Mouse (Mus musculus): ENCODE results near the gene Chsy1. TPM values are rescaled to one million over a fixed set of nuclear protein-coding genes. Genes with fewer than 3 reads are reported as not detected.

Gene Chsy1
- polyA plus RNA-seq, 1 experiment from 2014 or later: 15.1 TPM

GRCm38 (mm10) chr7:66107206-66107605 is 2.1 kb upstream of the Chsy1 start:
- no peak for ATAC-seq
- CTCF ChIA-PET: interaction anchor here (1.0 to 1.9 kb wide), 4 partner anchors 23 to 194 kb away, joined by 3 to 10 read pairs (median 4); no protein-coding TSS in a partner anchor
- no peaks in the 10 kb centered on the region for H3K27me3 ChIP-seq
- POLR2A ChIA-PET: interaction anchor here (1.4 kb wide), 1 partner anchor 8 kb away, joined by 4 read pairs; no protein-coding TSS in a partner anchor
- no peak for TF ChIP-seq CTCF (IDR thresholded peaks at IDR 0.05)
- in situ Hi-C loops (cut with MboI; ENCODE audit: low pct_unique_long_range_greater_than_20kb): loop anchor here (5.0 to 10.0 kb wide), 4 partner anchors 145 to 558 kb away; no protein-coding TSS in a partner anchor
- no peak for DNase-seq (ENCODE audit: low read depth, low spot score)

GRCm38 (mm10) chr7:66107930-66108329 is 1.4 kb upstream of the Chsy1 start:
- ChIA-PET CTCF (interaction anchor here (1.3 to 1.7 kb wide), 3 partner anchors 10 to 141 kb away, joined by 3 to 4 read pairs (median 3); no protein-coding TSS in a partner anchor), POLR2A (interaction anchor here (1.4 kb wide), 1 partner anchor 8 kb away, joined by 4 read pairs; no protein-coding TSS in a partner anchor)
- H3K27me3 ChIP-seq: no peaks in the 10 kb centered on the region
- TF ChIP-seq CTCF (IDR thresholded peaks at IDR 0.05): peak; percentile 63
- no peak for DNase-seq (ENCODE audit: low read depth, low spot score)
- in situ Hi-C loops (cut with MboI; ENCODE audit: low pct_unique_long_range_greater_than_20kb): loop anchor here (5.0 to 10.0 kb wide), 4 partner anchors 144 to 557 kb away; no protein-coding TSS in a partner anchor
- no peak for ATAC-seq

- in situ Hi-C loops (cut with MboI; ENCODE audit: low pct_unique_long_range_greater_than_20kb): loop anchor here (5.0 to 10.0 kb wide), 4 partner anchors 142 to 555 kb away; no protein-coding TSS in a partner anchor
- POLR2A ChIA-PET: interaction anchor here (1.1 kb wide), 1 partner anchor 9 kb away, joined by 3 read pairs; no protein-coding TSS in a partner anchor
- H3K27me3 ChIP-seq: no peaks in the 10 kb centered on the region
- no peak for TF ChIP-seq CTCF (IDR thresholded peaks at IDR 0.05)
- ATAC-seq: peak; percentile 41
- CTCF ChIA-PET: no interaction called here
- no peak for DNase-seq (ENCODE audit: low read depth, low spot score)
Measured at GRCm38 (mm10) chr7:66109855-66110635, 730 bp downstream of the Chsy1 start.

- ChIA-PET CTCF (no interaction called here), POLR2A (interaction anchor here (1.1 kb wide), 1 partner anchor 10 kb away, joined by 3 read pairs; no protein-coding TSS in a partner anchor)
- in situ Hi-C loops (cut with MboI; ENCODE audit: low pct_unique_long_range_greater_than_20kb): no loop called here
Measured at GRCm38 (mm10) chr7:66110636-66111112, 1.4 kb downstream of the Chsy1 start.

GRCm38 (mm10) chr7:66111211-66111610 is 1.9 kb downstream of the Chsy1 start:
- in situ Hi-C loops (cut with MboI; ENCODE audit: low pct_unique_long_range_greater_than_20kb): no loop called here
- ChIA-PET POLR2A (interaction anchor here (1.1 kb wide), 1 partner anchor 10 kb away, joined by 3 read pairs; no protein-coding TSS in a partner anchor), CTCF (no interaction called here)
- no peak for TF ChIP-seq CTCF (IDR thresholded peaks at IDR 0.05)
- no peaks in the 10 kb centered on the region for H3K27me3 ChIP-seq
- ATAC-seq (no peak), DNase-seq (ENCODE audit: low read depth, low spot score) (no peak)

More at GRCm38 (mm10) chr7:66110636-66111112, 1.4 kb downstream of the Chsy1 start:
- no peak for TF ChIP-seq CTCF (IDR thresholded peaks at IDR 0.05)
- H3K27me3 ChIP-seq: no peaks in the 10 kb centered on the region
- no peak for DNase-seq (ENCODE audit: low read depth, low spot score)
- ATAC-seq: no peak

- ATAC-seq (no peak), DNase-seq (ENCODE audit: low read depth, low spot score) (no peak)
- in situ Hi-C loops (cut with MboI; ENCODE audit: low pct_unique_long_range_greater_than_20kb): no loop called here
- ChIA-PET CTCF (interaction anchor here (1.2 kb wide), 1 partner anchor 137 kb away, joined by 3 read pairs; no protein-coding TSS in a partner anchor), POLR2A (no interaction called here)
- no peaks in the 10 kb centered on the region for H3K27me3 ChIP-seq
- TF ChIP-seq CTCF (IDR thresholded peaks at IDR 0.05): no peak
Measured at GRCm38 (mm10) chr7:66113561-66113960, 4.2 kb downstream of the Chsy1 start.

- CTCF ChIA-PET: no interaction called here
- no peak for DNase-seq (ENCODE audit: low read depth, low spot score)
- POLR2A ChIA-PET: interaction anchor here (0.5 kb wide), 1 partner anchor 14 kb away, joined by 3 read pairs; no protein-coding TSS in a partner anchor
- no peaks in the 10 kb centered on the region for H3K27me3 ChIP-seq
- TF ChIP-seq CTCF (IDR thresholded peaks at IDR 0.05): no peak
- in situ Hi-C loops (cut with MboI; ENCODE audit: low pct_unique_long_range_greater_than_20kb): no loop called here
- ATAC-seq: no peak
Measured at GRCm38 (mm10) chr7:66115821-66116343, 6.6 kb downstream of the Chsy1 start.

- in situ Hi-C loops (cut with MboI; ENCODE audit: low pct_unique_long_range_greater_than_20kb): no loop called here
- no peaks in the 10 kb centered on the region for H3K27me3 ChIP-seq
- CTCF ChIA-PET: no interaction called here
- no peak for DNase-seq (ENCODE audit: low read depth, low spot score)
- POLR2A ChIA-PET: no interaction called here
- no peak for ATAC-seq
- no peak for TF ChIP-seq CTCF (IDR thresholded peaks at IDR 0.05)
Measured at GRCm38 (mm10) chr7:66116906-66117482, 7.7 kb downstream of the Chsy1 start.

- H3K27me3 ChIP-seq: no peaks in the 10 kb centered on the region
- ChIA-PET POLR2A (no interaction called here), CTCF (no interaction called here)
- TF ChIP-seq CTCF (IDR thresholded peaks at IDR 0.05): no peak
- in situ Hi-C loops (cut with MboI; ENCODE audit: low pct_unique_long_range_greater_than_20kb): no loop called here
- no peak for DNase-seq (ENCODE audit: low read depth, low spot score)
- no peak for ATAC-seq
Measured at GRCm38 (mm10) chr7:66118046-66118445, 8.7 kb downstream of the Chsy1 start.

GRCm38 (mm10) chr7:66118796-66119195 is 9.5 kb downstream of the Chsy1 start:
- ChIA-PET POLR2A (interaction anchor here (0.7 kb wide), 1 partner anchor 1545 kb away, joined by 3 read pairs; no protein-coding TSS in a partner anchor), CTCF (interaction anchor here (0.8 kb wide), 1 partner anchor 11 kb away, joined by 3 read pairs; no protein-coding TSS in a partner anchor)
- H3K27me3 ChIP-seq: no peaks in the 10 kb centered on the region
- ATAC-seq: no peak
- DNase-seq (ENCODE audit: low read depth, low spot score): no peak
- TF ChIP-seq CTCF (IDR thresholded peaks at IDR 0.05): no peak
- in situ Hi-C loops (cut with MboI; ENCODE audit: low pct_unique_long_range_greater_than_20kb): no loop called here

Measured in Patski (cell line).